Mouse (Mus musculus) heart, embryonic 11.5 days (tissue): ENCODE measurements around the gene Shisa8. TPM values are rescaled to one million over a fixed set of nuclear protein-coding genes. Genes with fewer than 3 reads are reported as not detected.

Experiments used
- ATAC-seq: fragments of 200-750 bp; cut with Nextera tagmentation; replicated peaks from 2 replicates; pipeline ENCODE4 v1.8.0; 2017; ENCODE audit warnings: moderate library complexity; ENCODE audit not compliant: insufficient number of reproducible peaks, low FRiP score, low TSS enrichment
- H3K27ac ChIP-seq: fragments of 300-500 bp; sonication (generic); 2 replicates; pipeline ENCODE4 v1.5.1; 2014; ENCODE audit warnings: mild to moderate bottlenecking, low read depth, low read length
- H3K27me3 ChIP-seq: fragments of 300-500 bp; sonication (generic); 2 replicates; pipeline ENCODE4 v1.6.1; 2014; ENCODE audit warnings: mild to moderate bottlenecking, low read length, mixed read lengths; ENCODE audit not compliant: control insufficient read depth, insufficient read depth
- H3K36me3 ChIP-seq: fragments of 300-500 bp; sonication (generic); 2 replicates; pipeline ENCODE4 v1.6.1; 2014; ENCODE audit warnings: mild to moderate bottlenecking, low read length, moderate library complexity, mixed read lengths; ENCODE audit not compliant: control insufficient read depth, insufficient read depth
- H3K4me1 ChIP-seq: fragments of 300-500 bp; sonication (generic); 2 replicates; pipeline ENCODE4 v1.6.1; 2014; ENCODE audit warnings: low read length; ENCODE audit not compliant: control insufficient read depth, insufficient read depth
- H3K4me2 ChIP-seq: fragments of 300-500 bp; sonication (generic); 2 replicates; pipeline ENCODE4 v1.6.1; 2014; ENCODE audit warnings: mild to moderate bottlenecking, moderate library complexity
- H3K4me3 ChIP-seq: fragments of 300-500 bp; sonication (generic); 2 replicates; pipeline ENCODE4 v1.5.1; 2014; ENCODE audit warnings: low read depth, low read length
- H3K9ac ChIP-seq: fragments of 300-500 bp; sonication (generic); 2 replicates; pipeline ENCODE4 v1.6.1; 2014; ENCODE audit warnings: mild to moderate bottlenecking, low read depth, low read length, moderate library complexity
- H3K9me3 ChIP-seq: fragments of 300-500 bp; sonication (generic); replicated peaks from 2 replicates; pipeline ENCODE4 v1.6.1; 2016; ENCODE audit warnings: low read length; ENCODE audit not compliant: control insufficient read depth
- WGBS: fragments of 180-500 bp; shearing (Covaris S2); extraction: QIAGEN DNeasy Blood & Tissue Kit; methylation state at CpG from one replicate; pipeline ENCODE4 v1.1.7; 2014; ENCODE audit not compliant: insufficient replicate concordance; 5-methylcytosine and 5-hydroxymethylcytosine counted together
- polyA plus RNA-seq: library from polyadenylated mRNA; unstranded; fragments of >200 nt; fragmentation: Nextera tagmentation; extraction: Ambion mirVana; gene quantifications from 2 replicates; pipeline ENCODE4 v1.2.1, GENCODE M21; 2014

Gene Shisa8
- polyA plus RNA-seq, 1 experiment from 2014 or later: 0.07 TPM

DNA sequence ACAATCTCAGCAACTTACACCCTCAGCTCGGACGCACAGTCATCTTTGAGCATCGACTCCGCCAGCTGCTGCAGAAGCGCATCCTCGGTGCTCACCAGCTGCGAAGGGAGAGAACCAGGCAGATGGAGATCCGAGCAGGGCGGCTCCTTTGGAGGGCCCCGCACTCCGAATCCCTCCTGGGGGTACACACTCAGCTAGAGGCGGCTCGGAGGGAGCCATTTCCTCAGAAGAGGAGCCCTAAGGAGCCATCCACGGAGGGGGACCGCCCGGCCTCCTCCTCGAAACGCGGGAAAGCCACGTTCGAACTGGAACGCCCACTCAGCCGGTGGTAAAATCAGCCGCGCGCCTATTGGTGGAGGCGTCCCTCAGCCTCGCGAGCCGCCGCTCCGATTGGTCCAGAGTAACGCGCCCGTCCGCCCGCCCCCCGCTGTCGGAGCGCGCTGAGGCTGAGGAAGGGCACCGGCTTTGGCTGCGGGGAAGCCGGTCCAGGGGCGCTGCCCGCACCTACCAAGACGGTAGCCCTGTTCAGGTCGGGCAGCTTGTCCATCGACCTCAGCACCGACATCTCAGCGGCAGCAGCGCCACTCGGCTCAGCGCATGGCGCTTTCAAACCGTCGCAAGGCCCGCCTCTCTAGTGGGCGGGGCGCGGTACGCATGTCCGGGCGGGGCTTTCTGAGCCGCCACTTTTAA lies 31.6 kb upstream of the Shisa8 start, which contains the start of gene Cenpm:
Gene Cenpm (minus strand): TSS at position 634 of the 690 bp plus-strand sequence.
- H3K9me3 ChIP-seq: no peaks in the 10 kb centered on the region
- WGBS: under 1% methylated on average over 65 of the region's 65 CpGs
- H3K27ac ChIP-seq: peak within 1 kb of the TSS; percentile 77
- peaks cover 4% of the 10 kb centered on the region for H3K4me1 ChIP-seq
- peak within 1 kb of the TSS; percentile 77 for H3K9ac ChIP-seq
- no peaks in the 10 kb centered on the region for H3K36me3 ChIP-seq
- peak within 1 kb of the TSS; percentile 80 for H3K4me3 ChIP-seq
- peak within 1 kb of the TSS; percentile 94 for H3K4me2 ChIP-seq
- H3K27me3 ChIP-seq: no peaks in the 10 kb centered on the region
- ATAC-seq: peak; percentile 92

DNA sequence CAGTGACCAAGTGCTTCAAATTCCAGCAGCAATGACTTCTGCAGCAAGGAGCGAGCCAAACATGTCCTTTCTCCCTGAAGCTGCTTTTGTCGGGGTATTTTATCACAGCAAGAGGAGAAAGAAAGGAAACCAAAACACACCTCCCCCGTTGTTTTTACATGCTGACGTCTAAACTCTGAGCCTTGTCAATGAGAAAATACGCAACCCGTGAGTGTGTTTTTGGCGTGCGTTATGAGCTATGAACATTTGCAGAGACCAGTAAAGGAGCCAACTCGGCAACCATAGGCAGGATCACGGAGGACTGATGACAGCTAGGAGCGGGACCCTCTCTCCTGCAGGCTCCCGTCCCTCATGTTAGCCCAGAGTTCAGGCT lies 31.1 kb upstream of the Shisa8 start:
- no peak for ATAC-seq
- H3K4me3 ChIP-seq: peak overlapping the region; percentile 80
- 6% methylated on average over 12 of the region's 12 CpGs for WGBS
- H3K27ac ChIP-seq: no peak overlapping the region
- no peaks in the 10 kb centered on the region for H3K9me3 ChIP-seq
- H3K9ac ChIP-seq: peak overlapping the region; percentile 77
- H3K27me3 ChIP-seq: no peaks in the 10 kb centered on the region
- peak overlapping the region; percentile 94 for H3K4me2 ChIP-seq
- peaks cover 4% of the 10 kb centered on the region for H3K4me1 ChIP-seq
- no peaks in the 10 kb centered on the region for H3K36me3 ChIP-seq

DNA sequence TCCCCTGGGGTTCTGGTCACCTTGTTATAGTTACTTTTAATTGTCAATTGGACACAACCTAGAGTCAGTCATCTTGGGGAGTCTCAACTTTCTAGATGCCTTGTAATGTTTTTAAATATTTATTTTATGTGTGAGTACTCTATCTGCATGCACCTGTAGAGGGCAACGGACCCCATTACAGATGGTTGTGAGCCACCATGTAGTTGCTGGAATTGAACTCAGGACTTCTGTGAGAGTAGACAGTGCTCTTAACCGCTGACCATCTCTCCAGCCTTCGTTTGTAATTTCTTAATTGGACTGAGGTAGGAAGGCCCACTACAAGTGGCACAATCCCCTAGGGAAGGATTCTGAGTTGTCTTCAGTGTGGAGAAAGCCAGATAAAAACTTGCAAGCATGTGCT lies 30.7 kb upstream of the Shisa8 start:
- Histone ChIP-seq H3K9me3 (no peaks in the 10 kb centered on the region), H3K4me2 (peak overlapping the region; percentile 94), H3K27ac (no peak overlapping the region), H3K4me1 (peaks cover 4% of the 10 kb centered on the region), H3K36me3 (no peaks in the 10 kb centered on the region), H3K9ac (peak overlapping the region; percentile 77; the same call in 1 of the 2 replicates), H3K4me3 (peak overlapping the region; percentile 80), H3K27me3 (no peaks in the 10 kb centered on the region)
- WGBS: 73% methylated on average over 3 of the region's 3 CpGs
- ATAC-seq: no peak

DNA sequence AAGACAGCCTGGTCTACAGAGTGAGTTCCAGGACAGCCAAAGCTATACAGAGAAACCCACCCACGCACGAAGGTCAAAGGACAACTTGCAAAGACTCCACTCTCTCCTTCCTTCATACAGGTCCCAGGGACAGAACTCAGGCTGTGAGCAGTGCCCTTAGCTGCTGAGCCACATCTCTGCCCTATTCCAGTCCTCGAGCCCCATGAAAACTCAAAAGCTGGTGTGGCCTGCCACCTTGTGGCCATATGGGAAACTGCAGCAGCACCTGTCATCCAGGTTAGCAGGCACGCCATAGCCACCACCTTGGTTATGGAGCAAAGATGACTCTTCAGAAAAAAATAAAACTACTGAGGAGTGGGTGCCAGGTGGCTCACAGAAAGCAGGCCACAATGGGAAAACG lies 23.9 kb upstream of the Shisa8 start:
- H3K27ac ChIP-seq: no peak overlapping the region
- WGBS: 21% methylated on average over 5 of the region's 5 CpGs
- H3K27me3 ChIP-seq: 0 out of 2 replicates have a peak, but pooled peaks cover 2% of the 10 kb centered on the region
- H3K4me3 ChIP-seq: no peak overlapping the region
- 0 out of 2 replicates have a peak, but pooled peaks cover 3% of the 10 kb centered on the region for H3K36me3 ChIP-seq
- ATAC-seq: peak; percentile 55; the same call in 1 of the 2 replicates
- no peak overlapping the region for H3K9ac ChIP-seq
- H3K4me2 ChIP-seq: no peak overlapping the region
- no peaks in the 10 kb centered on the region for H3K4me1 ChIP-seq
- no peaks in the 10 kb centered on the region for H3K9me3 ChIP-seq

DNA sequence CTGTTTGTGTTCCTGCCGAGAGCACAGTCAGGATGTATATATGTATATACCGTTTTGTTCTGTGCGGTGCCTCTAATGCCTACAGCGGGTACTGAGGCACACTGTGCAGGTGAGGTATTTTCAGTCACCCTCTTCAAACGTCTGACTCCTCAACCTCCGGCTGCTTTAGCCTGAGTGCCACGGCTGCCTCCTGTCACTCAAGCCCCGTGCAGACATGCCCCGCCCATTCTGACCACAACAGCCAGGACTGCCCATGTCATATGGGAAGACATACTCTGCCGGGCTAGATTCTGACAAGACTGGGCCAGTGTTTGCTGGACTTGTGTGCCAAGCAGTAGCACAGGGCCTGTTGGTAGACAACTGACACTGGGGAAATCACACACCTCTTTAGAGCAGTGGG lies 23.0 kb upstream of the Shisa8 start:
- H3K27ac ChIP-seq: no peak overlapping the region
- peak; percentile 70 for ATAC-seq
- no peaks in the 10 kb centered on the region for H3K4me1 ChIP-seq
- no peak overlapping the region for H3K4me3 ChIP-seq
- peaks cover 2% of the 10 kb centered on the region for H3K27me3 ChIP-seq
- H3K36me3 ChIP-seq: 0 out of 2 replicates have a peak, but pooled peaks cover 3% of the 10 kb centered on the region
- no peak overlapping the region for H3K4me2 ChIP-seq
- H3K9me3 ChIP-seq: no peaks in the 10 kb centered on the region
- WGBS: 50% methylated on average over 10 of the region's 10 CpGs
- H3K9ac ChIP-seq: no peak overlapping the region

DNA sequence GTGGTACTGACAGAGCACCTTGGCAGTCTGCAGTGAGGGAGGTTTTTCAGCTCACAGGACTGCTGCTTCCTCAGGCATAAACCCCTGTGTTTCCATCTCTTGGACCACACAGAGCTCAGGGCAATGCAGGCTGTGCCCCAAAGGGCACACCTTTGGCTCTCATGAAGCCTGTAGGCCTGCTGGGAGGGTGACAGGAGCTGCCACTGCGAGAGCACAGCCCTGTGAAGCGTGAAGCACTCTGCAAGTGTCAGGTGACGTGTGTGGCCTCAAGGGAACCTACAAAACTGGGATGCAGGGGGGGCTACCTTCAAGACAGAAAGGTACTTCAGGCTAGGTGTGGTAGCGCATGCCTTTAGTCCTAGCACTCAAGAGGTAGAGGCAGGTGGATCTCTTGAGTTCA lies 20.0 kb upstream of the Shisa8 start:
- Histone ChIP-seq H3K27me3 (peaks cover 6% of the 10 kb centered on the region), H3K4me1 (0 out of 2 replicates have a peak, but pooled peaks cover 8% of the 10 kb centered on the region), H3K27ac (no peak overlapping the region), H3K9ac (no peak overlapping the region), H3K9me3 (no peaks in the 10 kb centered on the region), H3K36me3 (no peaks in the 10 kb centered on the region), H3K4me2 (no peak overlapping the region), H3K4me3 (no peak overlapping the region)
- ATAC-seq: no peak
- WGBS: 70% methylated on average over 4 of the region's 4 CpGs

DNA sequence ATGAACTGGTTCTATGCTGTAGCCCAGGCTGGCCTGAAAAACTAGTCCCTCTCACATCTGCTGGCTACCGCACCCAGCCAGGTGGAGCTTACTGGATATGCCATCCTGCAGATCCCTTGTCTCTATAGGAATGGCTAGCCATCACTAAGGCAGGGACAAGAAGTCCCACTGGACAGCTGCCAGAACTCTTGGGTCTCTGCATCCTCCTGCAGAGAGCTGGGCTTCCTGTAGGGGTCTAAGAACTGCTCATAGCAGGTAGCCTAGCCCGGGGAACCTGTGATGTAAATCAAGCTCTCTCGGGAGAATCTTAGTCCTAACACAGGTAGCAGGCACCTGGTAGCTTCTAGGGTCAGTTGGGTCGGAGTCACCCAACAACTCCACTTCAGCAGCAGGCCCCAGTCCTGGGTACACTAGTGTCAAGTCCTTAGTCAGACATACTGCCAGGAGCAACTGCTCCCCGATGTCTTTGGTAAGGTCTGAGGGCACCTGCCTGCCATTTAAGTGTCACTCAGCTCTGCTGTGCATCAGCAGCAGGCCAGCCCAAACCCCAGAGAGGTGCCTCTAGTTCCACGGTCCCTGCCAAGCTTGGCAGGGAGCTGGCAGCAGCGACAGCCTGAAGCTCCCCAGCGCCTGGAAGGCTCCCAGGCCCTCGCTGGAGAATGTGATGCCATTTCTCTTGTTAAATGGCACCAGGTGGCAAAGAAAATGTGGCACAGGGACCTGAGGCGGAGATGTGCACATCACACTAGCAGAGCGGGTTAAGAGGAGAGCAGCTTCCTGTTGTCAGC lies 19.2 kb upstream of the Shisa8 start:
- Histone ChIP-seq H3K36me3 (no peaks in the 10 kb centered on the region), H3K9me3 (no peaks in the 10 kb centered on the region), H3K9ac (no peak overlapping the region), H3K4me2 (no peak overlapping the region), H3K4me1 (0 out of 2 replicates have a peak, but pooled peaks cover 8% of the 10 kb centered on the region), H3K4me3 (no peak overlapping the region), H3K27ac (no peak overlapping the region), H3K27me3 (peaks cover 6% of the 10 kb centered on the region)
- WGBS: 72% methylated on average over 11 of the region's 11 CpGs
- no peak for ATAC-seq

DNA sequence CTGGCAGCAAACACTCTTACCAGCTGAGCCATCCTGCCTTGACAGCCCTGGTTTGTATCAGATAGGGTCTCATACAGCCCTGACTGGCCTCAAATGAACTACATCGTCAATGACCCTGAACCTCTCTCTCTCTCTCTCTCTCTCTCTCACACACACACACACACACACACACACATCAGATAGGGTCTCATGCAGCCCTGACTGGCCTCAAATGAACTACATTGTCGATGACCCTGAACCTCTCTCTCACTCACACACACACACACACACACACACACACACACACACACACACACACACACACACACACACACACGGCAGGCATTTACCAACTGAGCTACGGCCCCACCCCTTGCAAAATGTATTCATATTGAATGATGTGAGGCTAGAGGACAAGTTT lies 18.5 kb upstream of the Shisa8 start:
- peaks cover 6% of the 10 kb centered on the region for H3K27me3 ChIP-seq
- 0 out of 2 replicates have a peak, but pooled peaks cover 8% of the 10 kb centered on the region for H3K4me1 ChIP-seq
- H3K9ac ChIP-seq: no peak overlapping the region
- 77% methylated on average over 4 of the region's 4 CpGs for WGBS
- no peak overlapping the region for H3K4me3 ChIP-seq
- no peaks in the 10 kb centered on the region for H3K36me3 ChIP-seq
- no peaks in the 10 kb centered on the region for H3K9me3 ChIP-seq
- no peak overlapping the region for H3K4me2 ChIP-seq
- ATAC-seq: no peak
- H3K27ac ChIP-seq: no peak overlapping the region
